Mouse (Mus musculus) hindbrain, embryonic 14.5 days (tissue): Measurements from ENCODE around the gene Klhl33. TPM values are rescaled to one million over a fixed set of nuclear protein-coding genes. Genes with fewer than 3 reads are reported as not detected.
A peak's percentile ranks its signal among the peaks of the same experiment; 100 is the strongest.
"Not testable (repeated sequence)": the region's sequence is repeated elsewhere in the genome, so short reads cannot be mapped to it uniquely, and the experiment has no call there.

Experiments used
- ATAC-seq: fragments of 200-750 bp; cut with Nextera tagmentation; 2 replicates; pipeline ENCODE4 v1.8.0; 2017; ENCODE audit warnings: moderate number of reproducible peaks, mild to moderate bottlenecking, moderate TSS enrichment, moderate library complexity; ENCODE audit not compliant: low FRiP score
- DNase-seq: peaks from one replicate; pipeline ENCODE4 v3.0.0-alpha.2; 2015; ENCODE audit warnings: low spot score
- H3K27ac ChIP-seq: fragments of 300-500 bp; sonication (generic); 2 replicates; pipeline ENCODE4 v1.5.1; 2014; ENCODE audit warnings: mild to moderate bottlenecking, moderate library complexity
- H3K27me3 ChIP-seq: fragments of 300-500 bp; sonication (generic); 2 replicates; pipeline ENCODE4 v1.6.1; 2014; ENCODE audit warnings: mild to moderate bottlenecking, low read length, mixed read lengths; ENCODE audit not compliant: control insufficient read depth, insufficient read depth
- H3K36me3 ChIP-seq: fragments of 300-500 bp; sonication (generic); replicated peaks from 2 replicates; pipeline ENCODE4 v1.6.1; 2014; ENCODE audit not compliant: control insufficient read depth, insufficient read depth
- H3K4me1 ChIP-seq: fragments of 300-500 bp; sonication (generic); replicated peaks from 2 replicates; pipeline ENCODE4 v1.6.1; 2014; ENCODE audit warnings: antibody characterized with exemption, low read length, mixed read lengths; ENCODE audit not compliant: control insufficient read depth, insufficient read depth
- H3K4me2 ChIP-seq: fragments of 300-500 bp; sonication (generic); replicated peaks from 2 replicates; pipeline ENCODE4 v1.6.1; 2014; ENCODE audit warnings: mild to moderate bottlenecking, moderate library complexity
- H3K4me3 ChIP-seq: fragments of 300-500 bp; sonication (generic); replicated peaks from 2 replicates; pipeline ENCODE4 v1.5.1; 2014; ENCODE audit warnings: mild to moderate bottlenecking, low read length
- H3K9ac ChIP-seq: fragments of 300-500 bp; sonication (generic); 2 replicates; pipeline ENCODE4 v1.6.1; 2014
- H3K9me3 ChIP-seq: fragments of 300-500 bp; sonication (generic); 2 replicates; pipeline ENCODE4 v1.6.1; 2016; ENCODE audit warnings: low read length; ENCODE audit not compliant: control insufficient read depth
- WGBS: fragments of 180-500 bp; shearing (Covaris S2); extraction: QIAGEN DNeasy Blood & Tissue Kit; methylation state at CpG from one replicate; pipeline ENCODE4 v1.1.7; 2014; 5-methylcytosine and 5-hydroxymethylcytosine counted together
- polyA plus RNA-seq: library from polyadenylated mRNA; unstranded; fragments of >200 nt; fragmentation: Nextera tagmentation; extraction: Ambion mirVana; gene quantifications from 2 replicates; pipeline ENCODE4 v1.2.1, GENCODE M21; 2014

The Klhl33 gene
- 1.2 and 1.3 TPM in 2 replicates for polyA plus RNA-seq

DNA sequence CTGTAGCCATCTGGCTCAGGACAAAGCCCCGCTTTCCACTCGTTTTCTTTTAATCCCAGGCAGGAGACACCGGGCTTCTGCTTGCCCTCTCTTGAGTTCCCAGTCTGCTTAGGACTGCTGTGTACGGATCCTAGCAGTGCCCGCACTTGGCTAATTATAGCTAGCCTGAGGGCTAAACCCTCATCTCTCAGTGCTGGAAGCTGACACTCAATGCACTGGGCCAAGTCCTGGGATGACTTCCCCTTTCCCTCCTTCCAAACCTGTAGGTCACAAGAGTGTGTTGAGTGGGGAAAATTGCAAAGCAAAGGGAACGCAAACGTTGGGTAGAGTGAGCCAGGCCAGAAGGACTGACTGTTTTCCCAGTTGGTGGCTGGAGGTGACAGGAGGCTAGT is at the start of gene Klhl33:
TSS of gene Klhl33 (minus strand) at position 134 of the 392 bp plus-strand sequence.
- Histone ChIP-seq H3K9me3 (no peaks in the 10 kb centered on the region), H3K27me3 (0 out of 2 replicates have a peak, but pooled peaks cover 6% of the 10 kb centered on the region), H3K4me2 (peak within 1 kb of the TSS; percentile 66), H3K36me3 (no peaks in the 10 kb centered on the region), H3K9ac (peak within 1 kb of the TSS; percentile 56), H3K27ac (no peak within 1 kb of the TSS), H3K4me3 (peak within 1 kb of the TSS; percentile 37), H3K4me1 (0 out of 2 replicates have a peak, but pooled peaks cover 5% of the 10 kb centered on the region)
- no peak for DNase-seq
- WGBS, result 49% methylated on average over 7 of the region's 7 CpGs
- ATAC-seq, result no peak

DNA sequence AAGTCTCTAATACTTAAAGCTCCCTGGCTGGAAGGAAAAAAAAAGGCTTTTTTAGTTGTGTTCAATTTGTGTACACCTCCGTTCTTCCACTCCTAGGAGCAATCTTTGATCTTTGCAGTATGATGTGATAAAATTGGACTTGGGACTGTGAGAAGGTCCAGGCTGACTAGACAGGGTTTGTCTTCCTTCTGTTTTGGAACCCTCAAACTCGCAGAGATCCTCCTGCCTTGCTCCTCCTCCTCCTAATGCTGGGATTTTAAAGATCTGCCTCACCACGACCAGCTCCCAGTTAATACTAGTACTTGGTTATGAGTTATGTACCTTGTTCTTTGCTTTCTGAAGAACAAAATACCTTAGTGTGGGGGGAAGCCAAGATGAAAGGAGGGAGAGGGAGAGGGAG is 48.2 kb upstream of the Klhl33 start:
- H3K27me3 ChIP-seq, ATAC-seq, H3K4me1 ChIP-seq, H3K9me3 ChIP-seq, H3K27ac ChIP-seq, DNase-seq, H3K36me3 ChIP-seq: not testable (repeated sequence)
- WGBS, result 37% methylated on average over 3 of the region's 3 CpGs
- H3K9ac ChIP-seq, result peak overlapping the region; percentile 60
- peak overlapping the region; percentile 43 for H3K4me3 ChIP-seq
- peak overlapping the region; percentile 62 for H3K4me2 ChIP-seq

- not testable (repeated sequence) for H3K4me1 ChIP-seq, DNase-seq, ATAC-seq, H3K9me3 ChIP-seq, H3K36me3 ChIP-seq, H3K27me3 ChIP-seq
- H3K4me2 ChIP-seq, result peak overlapping the region; percentile 62
- WGBS, result 7% methylated on average over 6 of the region's 6 CpGs
- peak overlapping the region; percentile 43 for H3K4me3 ChIP-seq
- H3K27ac ChIP-seq, result peak overlapping the region; percentile 82
- H3K9ac ChIP-seq, result peak overlapping the region; percentile 60
Observed at GRCm38 (mm10) chr14:50945081-50945480, 47.8 kb upstream of the Klhl33 start.

- not testable (repeated sequence) for H3K27me3 ChIP-seq, H3K4me1 ChIP-seq, H3K9me3 ChIP-seq, H3K36me3 ChIP-seq
- 2% methylated on average over 14 of the region's 15 CpGs for WGBS
- DNase-seq (peak; percentile 68), ATAC-seq (peak; percentile 97)
- peak overlapping the region; percentile 62 for H3K4me2 ChIP-seq
- peak overlapping the region; percentile 82 for H3K27ac ChIP-seq
- H3K4me3 ChIP-seq, result peak overlapping the region; percentile 43
- H3K9ac ChIP-seq, result peak overlapping the region; percentile 60
Observed at GRCm38 (mm10) chr14:50944668-50945033, 47.3 kb upstream of the Klhl33 start.

GRCm38 (mm10) chr14:50943932-50944667 is 46.8 kb upstream of the Klhl33 start, which contains the start of gene Gm49342:
Gm49342 (plus strand) TSS chr14:50944517.
- Histone ChIP-seq H3K4me3 (peak within 1 kb of the TSS; percentile 43), H3K27me3 (no peaks in the 10 kb centered on the region), H3K9ac (peak within 1 kb of the TSS; percentile 60), H3K9me3 (no peaks in the 10 kb centered on the region), H3K4me1 (no peaks in the 10 kb centered on the region), H3K4me2 (peak within 1 kb of the TSS; percentile 62), H3K27ac (peak within 1 kb of the TSS; percentile 82), H3K36me3 (no peaks in the 10 kb centered on the region)
- ATAC-seq (peak; percentile 96), DNase-seq (peak; percentile 80)
- WGBS, result 18% methylated on average over 31 of the region's 31 CpGs

GRCm38 (mm10) chr14:50938940-50939339 is 41.6 kb upstream of the Klhl33 start:
- H3K9ac ChIP-seq, result no peak overlapping the region
- ATAC-seq, result no peak
- DNase-seq, result no peak
- H3K4me3 ChIP-seq, result no peak overlapping the region
- H3K27ac ChIP-seq, result no peak overlapping the region
- no peaks in the 10 kb centered on the region for H3K27me3 ChIP-seq
- H3K4me2 ChIP-seq, result no peak overlapping the region
- no peaks in the 10 kb centered on the region for H3K9me3 ChIP-seq
- H3K4me1 ChIP-seq, result no peaks in the 10 kb centered on the region
- WGBS, result 44% methylated on average over 2 of the region's 2 CpGs
- no peaks in the 10 kb centered on the region for H3K36me3 ChIP-seq

- H3K4me2 ChIP-seq, result no peak overlapping the region
- no peak overlapping the region for H3K4me3 ChIP-seq
- H3K9ac ChIP-seq, result no peak overlapping the region
- H3K4me1 ChIP-seq, result no peaks in the 10 kb centered on the region
- no peak for ATAC-seq
- DNase-seq, result no peak
- WGBS, result 87% methylated on average over 3 of the region's 3 CpGs
- no peaks in the 10 kb centered on the region for H3K27me3 ChIP-seq
- no peaks in the 10 kb centered on the region for H3K9me3 ChIP-seq
- no peaks in the 10 kb centered on the region for H3K36me3 ChIP-seq
- no peak overlapping the region for H3K27ac ChIP-seq
Observed at GRCm38 (mm10) chr14:50938119-50938908, 41.0 kb upstream of the Klhl33 start.

DNA sequence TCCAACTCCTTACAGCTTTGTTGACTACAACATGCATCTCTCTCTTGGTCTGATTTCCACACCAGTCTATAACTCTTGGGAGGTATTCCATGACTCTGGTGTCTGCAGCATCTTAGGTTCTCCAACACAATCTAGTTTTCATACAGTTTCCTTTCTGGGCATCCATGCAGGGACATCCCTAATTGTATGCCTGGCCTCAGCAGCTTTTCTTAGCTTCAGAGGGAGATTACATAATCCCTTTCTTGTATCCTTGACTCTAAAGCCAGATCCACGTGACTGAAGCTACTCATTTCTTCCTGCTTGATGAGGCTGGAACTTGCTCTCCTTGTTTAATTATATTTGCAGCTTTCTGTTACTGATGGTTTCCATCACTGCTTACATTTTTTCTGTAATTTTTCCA is 39.3 kb upstream of the Klhl33 start:
- no peak for DNase-seq
- Histone ChIP-seq H3K27ac (no peak overlapping the region), H3K4me1 (peaks cover 3% of the 10 kb centered on the region; the same call in 1 of the 2 replicates), H3K9ac (no peak overlapping the region), H3K4me3 (no peak overlapping the region), H3K9me3 (no peaks in the 10 kb centered on the region), H3K4me2 (no peak overlapping the region), H3K36me3 (no peaks in the 10 kb centered on the region), H3K27me3 (no peaks in the 10 kb centered on the region)
- 76% methylated on average over 1 of the region's 1 CpGs for WGBS
- no peak for ATAC-seq

- DNase-seq (no peak), ATAC-seq (no peak)
- Histone ChIP-seq H3K4me2 (peak overlapping the region; percentile 65), H3K9me3 (no peaks in the 10 kb centered on the region), H3K4me1 (peaks cover 17% of the 10 kb centered on the region; the same call in 1 of the 2 replicates), H3K27ac (peak overlapping the region; percentile 85), H3K36me3 (peaks cover 28% of the 10 kb centered on the region), H3K9ac (peak overlapping the region; percentile 59), H3K4me3 (peak overlapping the region; percentile 90), H3K27me3 (no peaks in the 10 kb centered on the region)
- WGBS, result 10% methylated on average over 12 of the region's 12 CpGs
Observed at GRCm38 (mm10) chr14:50931493-50932020, 34.2 kb upstream of the Klhl33 start.
